Mouse (Mus musculus) cortical plate, adult 2 months (tissue): ENCODE measurements around the gene Pink1.

Source experiments
- CTCF ChIP-seq: fragments of 200-500 bp; IDR thresholded peaks from 2 replicates; pipeline ENCODE4 v1.5.1; 2011; ENCODE audit warnings: mild to moderate bottlenecking, control low read depth, low read length; ENCODE audit not compliant: insufficient read depth; ENCODE audit errors: extremely low read depth
- POLR2A ChIP-seq: fragments of 200-500 bp; IDR thresholded peaks from 2 replicates; pipeline ENCODE4 v1.6.1; 2011; ENCODE audit warnings: mild to moderate bottlenecking, low read length, control low read depth; ENCODE audit not compliant: insufficient read depth; ENCODE audit errors: extremely low read depth

- TF ChIP-seq CTCF (no peak), POLR2A (no peak)
Measured at GRCm38 (mm10) chr4:138303742-138304141, 22.4 kb downstream of the Pink1 start.
